Mouse (Mus musculus) G1E (cell line): Measurements from ENCODE around the gene Golph3l.

Experiments used
- CTCF ChIP-seq: IDR thresholded peaks from 2 replicates; pipeline ENCODE4 v1.5.1; 2012; ENCODE audit warnings: low read depth, low read length, inconsistent platforms, mixed read lengths
- GATA1 ChIP-seq: IDR thresholded peaks from 2 replicates; pipeline ENCODE4 v1.6.1; 2012; ENCODE audit warnings: borderline replicate concordance, low read length, inconsistent platforms, mixed read lengths
- GATA2 ChIP-seq: IDR thresholded peaks from 2 replicates; pipeline ENCODE4 v1.6.1; 2012; ENCODE audit warnings: low read depth, low read length, inconsistent platforms, borderline replicate concordance
- POLR2AphosphoS5 ChIP-seq: IDR thresholded peaks from 2 replicates; pipeline ENCODE4 v1.6.1; 2012; ENCODE audit warnings: low read depth, low read length, inconsistent platforms; ENCODE audit not compliant: insufficient replicate concordance

GRCm38 (mm10) chr3:95550176-95550575 is 38.6 kb upstream of the Golph3l start:
- TF ChIP-seq GATA1 = no peak
- TF ChIP-seq CTCF = no peak
- TF ChIP-seq GATA2 = no peak
- TF ChIP-seq POLR2AphosphoS5 = no peak
